Mouse (Mus musculus): ENCODE measurements around the gene Tmem231.

DNA sequence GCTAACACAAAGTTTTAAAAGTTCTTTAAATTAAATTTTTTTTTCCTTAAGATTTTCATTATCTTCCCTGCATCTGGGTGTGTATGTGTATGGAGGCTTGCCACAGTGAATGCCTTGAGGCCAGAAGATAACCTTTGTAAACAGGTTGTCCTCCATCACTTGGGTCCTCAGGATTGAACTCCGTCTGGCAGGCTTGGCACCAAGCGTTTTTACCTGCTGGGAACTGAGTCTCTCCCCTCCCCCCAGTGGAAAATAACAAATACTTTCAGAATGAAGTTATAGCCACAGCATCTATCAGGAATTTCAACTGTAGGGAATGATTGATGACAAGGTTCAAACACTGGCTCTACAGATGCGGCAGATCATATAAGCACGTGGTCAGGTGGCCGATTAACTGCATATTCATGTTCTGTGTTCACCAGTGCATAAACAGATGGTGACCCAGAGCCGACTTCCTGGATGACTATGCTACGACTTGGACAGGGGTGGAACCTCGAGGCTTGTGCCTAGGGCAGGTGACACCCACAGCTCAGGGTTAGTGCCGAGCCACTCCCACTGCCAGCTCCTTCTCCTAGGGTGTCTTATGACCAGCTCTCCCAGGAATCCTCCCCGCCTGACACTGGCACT lies 5.9 kb upstream of the Tmem231 start:
- TF ChIP-seq POLR2A (IDR thresholded peaks at IDR 0.05; ENCODE audit: low read depth, low read length) (no peak), CTCF (IDR thresholded peaks at IDR 0.05; ENCODE audit: extremely low read depth, insufficient read depth, insufficient read length, insufficient replicate concordance) (no peak)

Data from spleen, adult 2 months (tissue).